Mouse (Mus musculus) erythroid progenitor cell, adult 5-6 weeks (primary cell): Measurements from ENCODE around the gene Phf24. TPM values are rescaled to one million over a fixed set of nuclear protein-coding genes. Genes with fewer than 3 reads are reported as not detected.

Source experiments
- ATAC-seq: replicated peaks from 2 replicates; pipeline ENCODE4 v1.8.0; 2016; ENCODE audit warnings: moderate number of reproducible peaks, mild to moderate bottlenecking, moderate TSS enrichment, inconsistent platforms; ENCODE audit not compliant: poor library complexity, low FRiP score, severe bottlenecking
- total RNA-seq, 2 experiments: library from RNA; stranded (forward) in 1 of 2; stranded (reverse) in 1 of 2; fragments of 150-400 nt in 1 of 2; fragments of 186-747, 209-891 nt in 1 of 2; gene quantifications; 2 replicates each; pipeline versions ENCODE4 v1.2.3 to v1.2.4; 2015 to 2017; ENCODE audit warnings: low replicate concordance in 2 of 2

Gene Phf24
- not detected in 2 replicates for total RNA-seq (2015; ENCODE audit: low replicate concordance)
- total RNA-seq (2017; ENCODE audit: low replicate concordance), result under 0.01 TPM in 1 of 2 replicates, not detected in the other

DNA sequence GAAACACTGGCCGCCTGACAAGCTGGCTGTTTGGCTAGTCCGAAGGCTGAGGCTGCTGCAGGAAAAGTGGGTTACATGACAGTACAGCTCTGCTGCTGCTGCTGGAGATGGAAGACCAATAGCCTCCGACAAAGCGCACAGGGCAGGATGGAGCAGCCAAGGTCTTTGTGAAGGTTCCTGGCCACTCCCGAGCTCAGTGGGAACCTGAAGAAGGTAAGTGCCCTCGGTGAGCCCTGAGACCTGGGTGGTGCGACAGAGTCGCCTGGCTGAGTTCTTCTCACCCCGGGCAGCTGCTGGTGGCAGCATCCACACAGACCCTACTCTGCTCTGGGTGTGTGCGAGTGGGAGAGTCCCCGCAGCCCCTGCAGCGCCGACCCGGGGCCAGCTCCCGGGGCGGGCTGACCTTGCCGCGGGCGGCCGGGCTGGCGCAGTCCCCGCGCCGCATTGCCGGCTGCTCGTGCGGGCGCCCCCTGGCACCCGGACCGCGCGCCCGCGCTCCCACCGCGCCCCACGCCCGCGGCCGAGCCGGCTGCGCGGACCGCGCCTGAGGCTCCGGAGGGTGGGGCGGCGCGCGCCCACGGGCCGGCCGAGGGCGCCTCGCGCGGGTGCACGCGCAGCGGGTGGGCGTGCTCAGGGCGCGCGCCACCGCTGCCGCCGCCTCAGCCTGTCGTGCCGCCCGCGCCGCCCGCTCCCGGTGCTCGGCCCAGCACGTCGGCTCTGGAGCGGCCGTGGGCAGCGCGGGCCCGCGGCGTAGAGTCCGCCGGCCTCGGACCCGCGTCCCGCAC is at the start of gene Phf24:
Phf24 (plus strand) TSS at position 44 of the 785 bp plus-strand sequence.
- no peak for ATAC-seq

DNA sequence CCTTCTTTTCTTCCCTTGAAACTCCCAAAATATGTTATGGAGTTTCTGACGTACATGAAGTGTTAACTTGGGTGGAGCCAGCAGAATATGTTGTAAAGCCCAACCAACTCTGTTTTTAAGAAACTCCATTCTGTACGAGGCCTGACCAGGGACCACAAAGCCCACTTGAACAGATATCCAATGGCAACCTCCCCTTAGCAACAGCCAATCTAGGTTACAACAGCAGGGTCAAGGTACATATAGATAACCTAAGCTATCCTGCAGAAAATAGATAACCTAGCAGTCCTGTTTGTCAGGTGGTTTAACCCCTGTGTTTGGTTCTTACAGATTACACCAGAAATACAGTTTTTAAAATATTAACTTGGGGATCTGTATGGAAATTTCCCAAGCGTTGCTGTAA is 49.1 kb upstream of the Phf24 start:
- ATAC-seq, result peak; percentile 84

DNA sequence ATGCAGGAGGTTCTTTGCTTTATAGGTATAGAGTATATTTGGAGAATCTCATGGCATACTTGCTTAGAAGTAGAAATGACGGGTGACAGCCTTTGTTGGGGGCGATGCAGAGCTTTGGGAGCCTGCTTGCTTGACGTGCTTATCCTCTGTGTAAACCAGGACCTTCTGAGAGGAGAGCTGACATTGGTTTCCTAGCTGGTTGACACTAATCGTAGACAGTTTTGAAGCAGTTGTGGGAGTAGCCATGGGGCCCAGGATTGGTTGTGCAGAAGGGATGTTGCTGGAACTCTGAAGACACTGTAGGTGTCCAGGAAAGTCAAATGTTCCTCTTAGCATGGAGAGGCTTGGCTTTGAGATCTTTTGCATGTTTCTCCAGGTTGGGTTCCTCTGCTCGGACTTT is 48.3 kb upstream of the Phf24 start:
- 0 out of 2 replicates have a peak, but pooled peaks have one; percentile 12 for ATAC-seq

DNA sequence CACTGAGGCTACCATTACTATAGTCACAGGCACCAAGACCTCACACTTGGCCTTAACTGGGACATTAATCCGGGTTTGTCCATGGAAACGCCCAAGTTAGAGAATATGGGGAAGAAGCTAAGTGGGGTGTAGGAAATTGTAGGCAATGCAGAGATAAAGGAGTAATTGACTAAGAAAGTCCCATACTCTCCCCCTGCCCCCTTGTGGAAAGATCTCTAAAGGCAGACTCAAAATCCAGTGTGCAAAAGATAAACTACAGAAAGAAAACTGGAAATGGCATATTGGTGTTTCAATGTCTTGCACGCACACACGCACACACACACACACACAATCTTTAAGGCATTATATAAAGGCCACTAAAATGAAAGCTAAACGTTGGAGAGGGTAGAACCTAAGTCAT is 45.7 kb upstream of the Phf24 start:
- no peak for ATAC-seq

- no peak for ATAC-seq
These were observed 44.3 kb upstream of the Phf24 start for GRCm38 (mm10) chr4:42872151-42872550.

DNA sequence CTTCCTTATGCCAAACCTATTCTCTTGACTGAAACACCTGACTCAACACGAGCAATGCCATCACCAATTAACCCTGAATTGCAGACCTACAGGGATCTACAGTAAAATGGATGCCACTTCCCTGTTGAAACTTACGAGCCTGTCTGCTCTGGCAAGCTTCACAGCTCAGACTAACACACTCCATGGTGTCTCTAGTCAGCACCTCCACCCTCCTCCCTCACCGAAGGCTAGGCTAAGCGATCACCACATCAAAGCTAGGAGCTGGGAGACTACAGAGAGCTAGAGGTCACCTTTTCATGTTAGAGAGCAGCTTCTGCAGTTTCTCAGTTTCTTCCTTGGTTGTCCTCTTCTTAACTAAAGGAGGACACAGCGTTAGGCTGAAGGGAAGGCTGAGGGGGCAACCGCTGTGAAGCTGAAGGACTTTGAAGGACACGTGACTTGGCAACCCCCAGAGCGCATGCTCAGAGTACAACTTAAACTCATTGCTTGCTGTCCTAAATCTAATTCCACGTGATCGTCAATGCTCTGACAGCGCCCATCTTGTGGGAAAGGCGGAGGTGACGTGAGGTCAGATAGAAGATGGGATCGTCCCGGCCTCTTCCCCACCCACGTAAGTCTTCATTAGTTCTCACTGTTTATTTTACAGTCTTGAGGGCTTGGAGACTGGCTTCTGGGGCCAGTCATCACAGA is 43.6 kb upstream of the Phf24 start:
- ATAC-seq, result no peak

DNA sequence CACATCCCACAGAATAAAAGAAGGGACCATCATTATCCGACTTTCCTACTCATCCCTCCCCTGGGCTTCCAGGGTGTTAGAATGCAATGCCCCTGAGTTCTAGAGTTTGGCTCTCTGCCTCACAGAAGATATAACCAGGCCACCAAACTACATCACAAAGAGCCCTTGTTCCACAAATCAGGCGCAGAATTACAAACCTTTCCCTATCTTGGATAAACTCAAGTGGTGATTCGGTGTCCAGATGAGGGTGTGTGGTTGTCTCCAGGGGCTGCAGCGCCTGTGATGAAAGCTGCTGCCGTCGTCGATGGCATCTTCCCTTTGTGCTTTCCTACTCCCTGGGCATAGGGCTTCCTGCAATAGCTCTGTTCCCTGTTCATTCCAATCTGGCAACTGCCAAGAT is 42.3 kb upstream of the Phf24 start, which contains the start of gene Fam205c:
Fam205c (minus strand) TSS at position 101 of the 400 bp plus-strand sequence.
- ATAC-seq, result no peak

DNA sequence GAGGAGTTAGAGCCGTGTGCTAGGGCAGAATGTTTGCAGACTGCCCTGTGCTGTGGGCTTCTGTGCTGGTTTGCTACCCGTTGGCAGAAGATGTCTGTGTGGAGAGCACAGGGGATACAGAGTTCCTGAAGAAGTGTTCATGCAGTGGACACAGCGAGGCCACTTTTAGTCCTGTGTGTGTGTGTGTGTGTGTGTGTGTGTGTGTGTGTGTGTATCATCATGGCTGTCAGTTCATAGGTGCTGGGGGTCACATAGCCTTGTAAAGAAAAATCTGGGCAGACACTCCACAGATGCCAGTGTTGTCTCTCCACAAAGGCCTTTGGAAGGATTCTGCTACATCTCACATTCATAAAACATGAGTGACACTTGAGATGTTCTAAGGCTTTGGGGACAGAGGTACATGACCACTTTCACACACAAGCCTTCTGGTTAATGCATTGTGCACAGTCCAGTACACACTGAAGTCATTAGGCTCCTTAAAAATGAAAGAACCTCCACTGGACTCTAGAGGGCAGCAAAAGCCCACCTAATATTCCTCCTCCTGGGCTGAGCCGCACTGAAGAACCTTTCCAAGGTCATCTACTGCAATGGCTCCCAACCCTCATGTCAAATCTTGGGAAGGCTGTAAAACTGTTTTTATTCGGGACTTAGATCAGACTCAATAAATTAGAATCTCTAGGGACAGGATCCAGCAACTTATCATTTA is 39.7 kb upstream of the Phf24 start:
- peak; percentile 64 for ATAC-seq

DNA sequence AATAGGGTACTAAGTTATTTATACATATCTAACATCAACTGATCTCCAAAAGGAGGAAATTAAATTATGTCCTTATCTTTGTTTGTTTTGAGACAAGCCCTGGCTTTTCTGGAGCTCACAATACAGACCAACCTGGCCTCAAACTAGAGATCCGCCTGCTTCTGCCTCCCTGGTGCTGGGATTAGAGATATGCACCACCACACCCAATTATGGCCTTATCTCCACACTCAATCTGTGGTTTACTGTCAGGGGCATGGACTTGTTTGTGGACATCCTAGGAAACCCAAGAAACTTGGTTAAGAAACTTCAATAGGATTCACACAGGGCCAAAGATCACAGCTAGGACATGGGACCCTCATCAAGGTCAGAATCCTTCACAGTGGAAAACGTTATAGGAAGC is 38.8 kb upstream of the Phf24 start:
- ATAC-seq, result peak; percentile 50

GRCm38 (mm10) chr4:42879829-42880676 is 36.4 kb upstream of the Phf24 start:
- peak; percentile 93 for ATAC-seq

DNA sequence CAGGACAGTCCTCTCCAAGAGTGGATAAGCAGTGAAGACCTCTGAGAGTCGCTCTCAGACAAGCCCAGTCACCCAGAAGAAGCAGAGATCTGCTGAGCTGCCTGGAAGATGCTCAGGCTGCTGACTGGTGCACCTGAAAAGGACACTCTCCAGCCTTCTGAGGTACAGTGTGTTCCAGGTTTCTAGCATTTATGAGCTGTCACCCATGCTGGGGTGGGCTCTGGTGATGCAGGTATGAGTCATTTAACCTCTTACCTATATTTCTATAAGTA is 35.8 kb upstream of the Phf24 start:
- ATAC-seq, result peak; percentile 67

- ATAC-seq, result no peak
These were observed 29.5 kb upstream of the Phf24 start for GRCm38 (mm10) chr4:42886926-42887325.

GRCm38 (mm10) chr4:42888806-42889205 is 27.7 kb upstream of the Phf24 start:
- no peak for ATAC-seq

DNA sequence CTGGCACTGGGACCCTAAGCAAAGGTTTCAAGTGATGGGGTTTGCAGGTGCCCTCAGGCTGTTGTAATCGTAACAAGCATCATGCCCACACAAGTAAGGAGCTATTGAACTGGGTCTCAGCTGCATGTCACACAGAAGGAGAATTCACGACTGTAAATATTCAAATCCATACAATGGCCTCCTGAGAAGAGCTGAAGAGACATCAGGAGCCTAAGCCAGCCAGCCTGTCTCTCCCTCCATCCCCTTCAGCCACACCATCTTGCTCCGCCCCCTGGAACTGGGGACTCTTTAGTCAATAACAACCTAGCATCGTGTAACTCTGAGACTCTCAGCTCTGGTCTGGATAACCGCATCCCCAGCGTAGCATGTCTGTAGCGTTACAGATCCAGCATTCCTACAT is 25.3 kb upstream of the Phf24 start:
- no peak for ATAC-seq

- ATAC-seq, result no peak
These were observed 21.3 kb upstream of the Phf24 start for GRCm38 (mm10) chr4:42895118-42895517.

DNA sequence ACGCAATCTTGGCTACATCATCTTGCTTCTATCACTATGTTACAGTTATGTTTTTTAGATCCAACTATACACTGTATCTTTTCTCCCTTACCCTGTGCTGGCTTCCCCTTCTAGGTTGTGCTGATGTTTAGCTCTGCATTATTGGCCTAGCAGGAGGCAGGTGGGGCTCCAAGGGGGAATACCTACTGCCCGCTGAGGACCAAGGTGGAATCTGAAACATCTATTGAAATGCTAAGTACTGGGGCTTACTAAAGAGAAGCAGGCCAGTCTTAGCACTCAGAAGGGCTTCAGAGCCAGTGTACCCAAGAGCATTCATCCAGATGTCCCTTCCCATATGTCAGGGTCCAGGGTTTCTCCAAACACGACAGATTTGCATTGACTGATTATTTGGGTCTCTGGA is 17.5 kb upstream of the Phf24 start:
- ATAC-seq, result no peak

GRCm38 (mm10) chr4:42900878-42901277 is 15.6 kb upstream of the Phf24 start:
- no peak for ATAC-seq

- peak; percentile 73 for ATAC-seq
These were observed 14.3 kb upstream of the Phf24 start for GRCm38 (mm10) chr4:42902174-42902573.

GRCm38 (mm10) chr4:42902730-42903129 is 13.7 kb upstream of the Phf24 start:
- ATAC-seq, result no peak

GRCm38 (mm10) chr4:42903942-42904341 is 12.5 kb upstream of the Phf24 start:
- peak; percentile 40; the same call in 1 of the 2 replicates for ATAC-seq
